Mouse (Mus musculus): ENCODE data around the gene Zcchc14. TPM values are rescaled to one million over a fixed set of nuclear protein-coding genes. Genes with fewer than 3 reads are reported as not detected.
A peak's percentile ranks its signal among the peaks of the same experiment; 100 is the strongest.

The Zcchc14 gene
- total and polyA plus RNA-seq, 2 experiments from 2014 or later, result 16.9 to 66.5 TPM

DNA sequence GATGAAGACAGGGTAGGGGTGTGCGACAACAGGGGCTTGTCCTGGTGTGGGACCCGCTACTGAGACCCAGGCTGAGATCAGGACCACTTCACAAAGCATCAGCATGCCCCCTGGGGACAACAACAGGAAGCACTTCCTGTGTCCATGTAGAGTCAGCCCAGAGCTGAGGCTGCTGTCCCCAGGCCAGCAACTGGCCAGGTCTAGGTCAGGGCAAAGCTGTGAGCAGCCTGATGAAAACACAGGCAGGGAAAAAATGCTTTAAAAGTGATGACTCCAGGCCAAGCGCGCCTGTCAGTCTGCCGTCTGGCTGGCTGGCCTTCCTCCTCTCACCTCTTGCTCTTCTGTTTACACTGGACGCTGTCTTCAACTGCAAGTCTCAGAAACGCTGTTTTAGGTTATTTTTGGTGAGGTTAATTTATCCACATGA, 21.0 kb downstream of the Zcchc14 start:
- no peaks in the 10 kb centered on the region for H3K27me3 ChIP-seq (ENCODE audit: insufficient read depth, low read length)
- TF ChIP-seq CTCF (IDR thresholded peaks at IDR 0.05), result 0 out of 2 replicates have a peak, but pooled peaks have one; percentile 4
- ATAC-seq (ENCODE audit: low FRiP score), result no peak
- no peaks in the 10 kb centered on the region for H3K4me1 ChIP-seq (ENCODE audit: insufficient read depth, low read length)
- H3K4me2 ChIP-seq (ENCODE audit: low read depth, low read length, poor library complexity, severe bottlenecking), result no peak overlapping the region
- H3K27ac ChIP-seq (ENCODE audit: low read depth, low read length), result 0 out of 2 replicates have a peak overlapping the region, but pooled peaks have one; percentile 12
- WGBS, result 72% methylated on average over 7 of the region's 7 CpGs
- DNase-seq (ENCODE audit: low spot score), result no peak
- no peak overlapping the region for H3K9ac ChIP-seq (replicated peaks; ENCODE audit: low read length, poor library complexity, severe bottlenecking)
- H3K4me3 ChIP-seq (ENCODE audit: low read depth, low read length), result no peak overlapping the region
- peaks cover 9% of the 10 kb centered on the region for H3K36me3 ChIP-seq (ENCODE audit: insufficient read depth, low read length)
- no peaks in the 10 kb centered on the region for H3K9me3 ChIP-seq (ENCODE audit: low read length)

DNA sequence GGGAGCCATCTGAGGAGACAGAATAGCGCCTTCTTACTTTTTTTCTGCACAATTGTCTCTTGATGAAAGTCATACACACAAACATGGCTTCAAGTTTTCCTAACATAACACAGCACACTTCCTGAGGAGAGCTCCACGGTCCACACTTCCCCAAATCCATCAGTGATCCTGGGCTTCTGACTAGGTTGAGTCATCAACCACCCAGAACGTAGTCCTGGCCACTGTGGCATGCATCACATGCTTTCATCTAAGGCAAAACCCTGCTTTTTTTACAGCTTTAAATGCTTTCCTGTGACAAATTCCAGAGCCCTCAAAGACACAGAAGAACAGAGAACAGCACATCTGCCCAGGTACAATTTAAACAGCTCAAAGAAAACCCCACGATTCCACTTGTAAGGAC, 24.0 kb downstream of the Zcchc14 start:
- WGBS, result 94% methylated on average over 4 of the region's 4 CpGs
- H3K4me3 ChIP-seq (ENCODE audit: low read depth, low read length), result no peak overlapping the region
- no peaks in the 10 kb centered on the region for H3K27me3 ChIP-seq (ENCODE audit: insufficient read depth, low read length)
- ATAC-seq (ENCODE audit: low FRiP score) (no peak), DNase-seq (ENCODE audit: low spot score) (no peak)
- no peaks in the 10 kb centered on the region for H3K4me1 ChIP-seq (ENCODE audit: insufficient read depth, low read length)
- no peak for TF ChIP-seq CTCF (IDR thresholded peaks at IDR 0.05)
- no peak overlapping the region for H3K27ac ChIP-seq (ENCODE audit: low read depth, low read length)
- no peak overlapping the region for H3K4me2 ChIP-seq (ENCODE audit: low read depth, low read length, poor library complexity, severe bottlenecking)
- H3K9me3 ChIP-seq (ENCODE audit: low read length), result no peaks in the 10 kb centered on the region
- H3K9ac ChIP-seq (replicated peaks; ENCODE audit: low read length, poor library complexity, severe bottlenecking), result no peak overlapping the region
- peaks cover 18% of the 10 kb centered on the region for H3K36me3 ChIP-seq (ENCODE audit: insufficient read depth, low read length)

GRCm38 (mm10) chr8:121623043-121623442, 29.7 kb downstream of the Zcchc14 start:
- WGBS, result 58% methylated on average over 8 of the region's 8 CpGs
- Histone ChIP-seq H3K27ac (ENCODE audit: low read depth, low read length) (no peak overlapping the region), H3K4me3 (ENCODE audit: low read depth, low read length) (no peak overlapping the region), H3K4me2 (ENCODE audit: low read depth, low read length, poor library complexity, severe bottlenecking) (no peak overlapping the region), H3K27me3 (ENCODE audit: insufficient read depth, low read length) (no peaks in the 10 kb centered on the region), H3K9ac (replicated peaks; ENCODE audit: low read length, poor library complexity, severe bottlenecking) (no peak overlapping the region), H3K4me1 (ENCODE audit: insufficient read depth, low read length) (peaks cover 5% of the 10 kb centered on the region; the same call in 1 of the 2 replicates), H3K9me3 (ENCODE audit: low read length) (no peaks in the 10 kb centered on the region), H3K36me3 (ENCODE audit: insufficient read depth, low read length) (peaks cover 18% of the 10 kb centered on the region)
- DNase-seq (ENCODE audit: low spot score) (no peak), ATAC-seq (ENCODE audit: low FRiP score) (no peak)
- TF ChIP-seq CTCF (IDR thresholded peaks at IDR 0.05), result no peak

GRCm38 (mm10) chr8:121621879-121622278, 30.8 kb downstream of the Zcchc14 start:
- no peak overlapping the region for H3K4me3 ChIP-seq (ENCODE audit: low read depth, low read length)
- H3K4me2 ChIP-seq (ENCODE audit: low read depth, low read length, poor library complexity, severe bottlenecking), result no peak overlapping the region
- TF ChIP-seq CTCF (IDR thresholded peaks at IDR 0.05), result peak; percentile 40
- H3K27me3 ChIP-seq (ENCODE audit: insufficient read depth, low read length), result no peaks in the 10 kb centered on the region
- no peak for DNase-seq (ENCODE audit: low spot score)
- H3K36me3 ChIP-seq (ENCODE audit: insufficient read depth, low read length), result peaks cover 25% of the 10 kb centered on the region
- WGBS, result 55% methylated on average over 1 of the region's 1 CpGs
- H3K27ac ChIP-seq (ENCODE audit: low read depth, low read length), result no peak overlapping the region
- ATAC-seq (ENCODE audit: low FRiP score), result no peak
- no peak overlapping the region for H3K9ac ChIP-seq (replicated peaks; ENCODE audit: low read length, poor library complexity, severe bottlenecking)
- H3K4me1 ChIP-seq (ENCODE audit: insufficient read depth, low read length), result peaks cover 5% of the 10 kb centered on the region; the same call in 1 of the 2 replicates
- no peaks in the 10 kb centered on the region for H3K9me3 ChIP-seq (ENCODE audit: low read length)

GRCm38 (mm10) chr8:121620801-121621516, 31.7 kb downstream of the Zcchc14 start:
- no peak for DNase-seq (ENCODE audit: low spot score)

DNA sequence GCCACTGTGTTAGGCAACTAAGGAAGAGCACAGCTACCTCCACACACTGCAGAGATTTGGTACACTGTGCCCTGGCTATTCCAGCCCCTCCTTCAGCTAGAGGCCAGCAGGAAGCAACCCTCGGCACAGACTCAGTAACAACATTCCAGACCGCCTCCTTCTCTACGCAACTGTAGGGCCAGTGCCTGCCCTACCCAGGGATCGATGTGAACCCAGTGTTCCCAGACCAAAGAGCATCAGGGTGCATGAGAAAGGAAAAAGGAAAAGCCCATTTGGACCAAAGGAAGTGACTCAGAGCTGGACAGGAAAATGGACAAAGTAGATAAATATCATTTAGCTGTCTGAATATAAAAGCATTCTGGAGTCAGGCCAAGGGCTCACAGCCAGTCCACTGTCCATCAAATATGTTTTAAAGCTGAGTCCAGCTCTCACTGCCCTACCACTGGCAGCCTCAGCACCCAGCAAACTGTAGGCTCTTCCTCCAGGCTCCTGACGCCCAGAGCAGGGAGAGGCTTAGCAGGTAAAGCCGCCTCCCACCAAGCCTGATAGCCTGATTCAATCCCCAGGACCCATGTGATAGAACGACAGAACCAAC, 33.2 kb downstream of the Zcchc14 start:
- Histone ChIP-seq H3K9me3 (ENCODE audit: low read length) (no peaks in the 10 kb centered on the region), H3K27me3 (ENCODE audit: insufficient read depth, low read length) (no peaks in the 10 kb centered on the region), H3K27ac (ENCODE audit: low read depth, low read length) (peak overlapping the region; percentile 8; the same call in 1 of the 2 replicates), H3K4me1 (ENCODE audit: insufficient read depth, low read length) (peaks cover 5% of the 10 kb centered on the region; the same call in 1 of the 2 replicates), H3K4me3 (ENCODE audit: low read depth, low read length) (no peak overlapping the region), H3K9ac (replicated peaks; ENCODE audit: low read length, poor library complexity, severe bottlenecking) (0 out of 2 replicates have a peak overlapping the region, but pooled peaks have one; percentile 20), H3K4me2 (ENCODE audit: low read depth, low read length, poor library complexity, severe bottlenecking) (no peak overlapping the region), H3K36me3 (ENCODE audit: insufficient read depth, low read length) (peaks cover 20% of the 10 kb centered on the region)
- DNase-seq (ENCODE audit: low spot score), result peak; percentile 42
- no peak for ATAC-seq (ENCODE audit: low FRiP score)
- WGBS, result 63% methylated on average over 7 of the region's 7 CpGs
- no peak for TF ChIP-seq CTCF (IDR thresholded peaks at IDR 0.05)

More at GRCm38 (mm10) chr8:121620801-121621516, 31.7 kb downstream of the Zcchc14 start:
- H3K4me3 ChIP-seq (ENCODE audit: low read depth, low read length), result no peak overlapping the region
- no peak for TF ChIP-seq CTCF (IDR thresholded peaks at IDR 0.05)
- no peaks in the 10 kb centered on the region for H3K9me3 ChIP-seq (ENCODE audit: low read length)
- no peak overlapping the region for H3K4me2 ChIP-seq (ENCODE audit: low read depth, low read length, poor library complexity, severe bottlenecking)
- peaks cover 18% of the 10 kb centered on the region for H3K36me3 ChIP-seq (ENCODE audit: insufficient read depth, low read length)
- no peak overlapping the region for H3K9ac ChIP-seq (replicated peaks; ENCODE audit: low read length, poor library complexity, severe bottlenecking)
- H3K27ac ChIP-seq (ENCODE audit: low read depth, low read length), result no peak overlapping the region
- WGBS, result 90% methylated on average over 12 of the region's 12 CpGs
- no peak for ATAC-seq (ENCODE audit: low FRiP score)
- H3K4me1 ChIP-seq (ENCODE audit: insufficient read depth, low read length), result peaks cover 5% of the 10 kb centered on the region; the same call in 1 of the 2 replicates
- H3K27me3 ChIP-seq (ENCODE audit: insufficient read depth, low read length), result no peaks in the 10 kb centered on the region

Measured in midbrain, postnatal 0 days (tissue).